In the genomic region with DNA sequence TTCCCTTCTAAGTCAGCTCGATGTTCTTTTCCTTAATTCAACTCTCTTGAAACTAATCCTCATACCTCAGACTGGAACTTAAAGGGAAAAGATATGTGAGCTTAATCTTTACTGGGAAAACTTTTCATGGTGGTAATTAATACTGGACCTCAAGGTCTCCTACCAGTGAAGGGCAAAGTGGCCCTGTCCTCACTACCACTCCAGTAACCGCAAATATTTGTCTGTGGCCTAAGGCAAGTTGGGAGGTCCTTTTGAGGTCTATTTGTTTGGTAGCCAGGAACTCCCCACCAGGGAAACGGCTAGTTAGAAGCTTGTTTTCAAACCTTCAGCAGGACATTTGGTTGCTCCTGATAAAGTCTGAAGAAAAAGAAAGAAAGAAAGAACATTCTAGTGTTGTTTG, we compare ENCODE assay signal across 18 mouse cellular contexts. TPM values are rescaled to one million over a fixed set of nuclear protein-coding genes. Genes with fewer than 3 reads are reported as not detected.
DNase-seq lines count a peak whose midpoint lies in the region; ATAC-seq and TF ChIP-seq lines count a peak whose summit lies in the region.
"Had no signal": no experiment of that assay in that cellular context is flagged by ENCODE, and none has a peak within 500 bp of the region (broad histone marks: within the 10 kb centered on the region; RNA-seq: fewer than 3 reads in every experiment).

No protein-coding gene starts in this region.

- H3K9me3 ChIP-seq in stomach, embryonic 15.5 days, result no peaks in the 10 kb centered on the region
- H3K9me3 ChIP-seq in stomach, postnatal 0 days (ENCODE audit: control insufficient read depth, low read length), result no peaks in the 10 kb centered on the region
- H3K9me3 ChIP-seq in liver, embryonic 13.5 days (replicated peaks), result no peaks in the 10 kb centered on the region
- H3K9me3 ChIP-seq: embryonic facial prominence, embryonic 12.5 days; intestine, embryonic 15.5 days; midbrain, embryonic 15.5 days had no signal

- no peak for TF ChIP-seq CTCF in stomach, postnatal 0 days (IDR thresholded peaks at IDR 0.05; ENCODE audit: low read depth)

- H3K4me1 ChIP-seq in stomach, embryonic 15.5 days, result no peaks in the 10 kb centered on the region
- H3K4me1 ChIP-seq in stomach, postnatal 0 days (replicated peaks; ENCODE audit: control insufficient read depth, insufficient read depth), result no peaks in the 10 kb centered on the region
- peaks cover 66% of the 10 kb centered on the region for H3K4me1 ChIP-seq in liver, embryonic 13.5 days (replicated peaks)
- H3K4me1 ChIP-seq: embryonic facial prominence, embryonic 12.5 days; intestine, embryonic 15.5 days; midbrain, embryonic 15.5 days had no signal

- no peaks in the 10 kb centered on the region for H3K27me3 ChIP-seq in stomach, embryonic 15.5 days (replicated peaks)
- H3K27me3 ChIP-seq in stomach, postnatal 0 days (ENCODE audit: control insufficient read depth, insufficient read depth, low read length), result no peaks in the 10 kb centered on the region
- H3K27me3 ChIP-seq in liver, embryonic 13.5 days, result no peaks in the 10 kb centered on the region
- H3K27me3 ChIP-seq: embryonic facial prominence, embryonic 12.5 days; intestine, embryonic 15.5 days; midbrain, embryonic 15.5 days had no signal

- ATAC-seq in stomach, embryonic 15.5 days (ENCODE audit: insufficient read depth, low FRiP score, low read depth), result peak; percentile 31; the same call in 1 of the 2 replicates
- no peak for ATAC-seq in stomach, postnatal 0 days (ENCODE audit: low FRiP score, low TSS enrichment)
- no peak for ATAC-seq in liver, embryonic 13.5 days (ENCODE audit: low read depth)
- ATAC-seq in CD4-positive, CD25-positive, alpha-beta regulatory T cell, adult 4 months, result no peak
- ATAC-seq: midbrain, embryonic 15.5 days had no signal

- DNase-seq in kidney, adult 8-10 months, result peak; percentile 33 to 63
- DNase-seq in kidney, adult 18-20 months, result no peak
- no peak for DNase-seq in stomach, postnatal 0 days (ENCODE audit: low spot score)
- DNase-seq in liver, embryonic 13.5 days, result no peak
- DNase-seq in neural tube, embryonic 10.5 days (ENCODE audit: extremely low spot score, low spot score), result no peak
- DNase-seq: adrenal gland, postnatal 10 days; cerebellum, adult 18-20 months; heart, postnatal 10 days; left cerebral cortex, postnatal 4 days; lung, adult 2 months; thymus, postnatal 36 days had no signal

- no peak overlapping the region for H3K4me3 ChIP-seq in stomach, embryonic 15.5 days (replicated peaks)
- H3K4me3 ChIP-seq in stomach, postnatal 0 days (ENCODE audit: low read depth, low read length), result no peak overlapping the region
- H3K4me3 ChIP-seq in liver, embryonic 13.5 days (replicated peaks), result no peak overlapping the region
- H3K4me3 ChIP-seq: embryonic facial prominence, embryonic 12.5 days; intestine, embryonic 15.5 days; layer of hippocampus, adult 2 months; midbrain, embryonic 15.5 days had no signal

- H3K36me3 ChIP-seq in stomach, embryonic 15.5 days, result no peaks in the 10 kb centered on the region
- no peaks in the 10 kb centered on the region for H3K36me3 ChIP-seq in stomach, postnatal 0 days (ENCODE audit: control insufficient read depth, insufficient read depth, low read length)
- H3K36me3 ChIP-seq in liver, embryonic 13.5 days, result no peaks in the 10 kb centered on the region
- H3K36me3 ChIP-seq: embryonic facial prominence, embryonic 12.5 days; intestine, embryonic 15.5 days; midbrain, embryonic 15.5 days had no signal

- H3K27ac ChIP-seq in stomach, embryonic 15.5 days, result no peak overlapping the region
- no peak overlapping the region for H3K27ac ChIP-seq in stomach, postnatal 0 days (replicated peaks)
- H3K27ac ChIP-seq in liver, embryonic 13.5 days, result peak overlapping the region; percentile 92
- H3K27ac ChIP-seq: embryonic facial prominence, embryonic 12.5 days; hindbrain, embryonic 14.5 days; intestine, embryonic 15.5 days; layer of hippocampus, adult 2 months; midbrain, embryonic 15.5 days had no signal

- WGBS in stomach, embryonic 15.5 days, result 60% methylated on average over 3 of the region's 3 CpGs
- 51% methylated on average over 3 of the region's 3 CpGs for WGBS in stomach, postnatal 0 days
- 28% methylated on average over 3 of the region's 3 CpGs for WGBS in liver, embryonic 13.5 days (ENCODE audit: insufficient replicate concordance)

- no peak overlapping the region for H3K4me2 ChIP-seq in stomach, embryonic 15.5 days
- no peak overlapping the region for H3K4me2 ChIP-seq in stomach, postnatal 0 days (replicated peaks; ENCODE audit: low read depth)
- H3K4me2 ChIP-seq in liver, embryonic 13.5 days, result peak overlapping the region; percentile 56
- H3K4me2 ChIP-seq: embryonic facial prominence, embryonic 12.5 days; hindbrain, embryonic 14.5 days; intestine, embryonic 15.5 days; midbrain, embryonic 15.5 days had no signal

- no peak for TF ChIP-seq EP300 in stomach, postnatal 0 days (optimal IDR thresholded peaks at IDR 0.05)

- H3K9ac ChIP-seq in stomach, embryonic 15.5 days, result no peak overlapping the region
- no peak overlapping the region for H3K9ac ChIP-seq in stomach, postnatal 0 days (ENCODE audit: low read length)
- H3K9ac ChIP-seq in liver, embryonic 13.5 days, result peak overlapping the region; percentile 20
- H3K9ac ChIP-seq: embryonic facial prominence, embryonic 12.5 days; hindbrain, embryonic 14.5 days; intestine, embryonic 15.5 days; midbrain, embryonic 15.5 days had no signal

RNA-seq across cellular contexts. Expression of a gene that starts 26.5 kb away (rescaled TPM):
- 0.71 and 0.72 TPM in 2 replicates for polyA plus RNA-seq in stomach, embryonic 15.5 days (2015; fragmentation: Nextera tagmentation; extraction: Ambion mirVana)
- 0.76 and 0.81 TPM in 2 replicates for polyA plus RNA-seq in stomach, postnatal 0 days (2015; fragmentation: Nextera tagmentation; extraction: Ambion mirVana)
- polyA plus RNA-seq in liver, embryonic 13.5 days (2015; fragmentation: Nextera tagmentation; extraction: Ambion mirVana), result 0.13 and 0.20 TPM in 2 replicates
- under 1 TPM; 0.12 to 0.27 TPM for polyA plus RNA-seq in CD4-positive, CD25-positive, alpha-beta regulatory T cell, adult 4 months (2017; shearing (Covaris generic))

Comparison
In these comparisons a context has a peak if more than half of its experiments do, and no peak if none do; other contexts are left out.
1. DNase-seq: peak in kidney, adult 8-10 months (2 of 2); none in kidney, adult 18-20 months (single experiment), stomach, postnatal 0 days (single experiment), liver, embryonic 13.5 days (single experiment) and neural tube, embryonic 10.5 days (single experiment).